Mouse (Mus musculus) gastrocnemius, postnatal 4 days (tissue): Measurements from ENCODE around the gene Enox1. TPM values are rescaled to one million over a fixed set of nuclear protein-coding genes. Genes with fewer than 3 reads are reported as not detected.

ENCODE experiments used
- DNase-seq, 2 experiments: peaks; one replicate each; pipeline ENCODE4 v3.0.0; 2021 to 2022; ENCODE audit warnings: low spot score in 2 of 2, mixed read lengths in 2 of 2
- total RNA-seq, 2 experiments: library from RNA; stranded (reverse); gene quantifications; 2 replicates each; pipeline ENCODE4 v1.2.3; 2021

Gene Enox1
- total RNA-seq, 2 experiments from 2014 or later = 14.3 to 17.3 TPM

DNA sequence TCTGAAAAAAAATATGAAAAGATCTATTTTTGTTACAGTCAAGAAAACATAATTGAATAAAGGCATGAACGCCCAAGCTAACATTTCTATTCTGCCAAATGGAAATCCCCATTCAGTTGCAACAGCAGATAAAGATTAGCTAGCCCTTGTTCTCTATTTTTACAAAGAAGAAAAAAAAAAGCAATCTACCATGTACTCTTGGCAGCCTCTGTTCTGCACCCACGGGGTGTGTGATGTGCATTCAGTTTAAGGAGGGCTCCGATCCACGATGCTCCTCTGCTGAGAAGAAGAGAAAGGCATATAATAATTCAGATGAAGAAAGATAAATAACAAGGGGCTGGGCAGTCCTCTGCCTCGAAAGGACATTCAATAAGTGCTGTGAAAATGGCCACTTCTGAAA, 403.2 kb downstream of the Enox1 start:
- DNase-seq = no peak

DNA sequence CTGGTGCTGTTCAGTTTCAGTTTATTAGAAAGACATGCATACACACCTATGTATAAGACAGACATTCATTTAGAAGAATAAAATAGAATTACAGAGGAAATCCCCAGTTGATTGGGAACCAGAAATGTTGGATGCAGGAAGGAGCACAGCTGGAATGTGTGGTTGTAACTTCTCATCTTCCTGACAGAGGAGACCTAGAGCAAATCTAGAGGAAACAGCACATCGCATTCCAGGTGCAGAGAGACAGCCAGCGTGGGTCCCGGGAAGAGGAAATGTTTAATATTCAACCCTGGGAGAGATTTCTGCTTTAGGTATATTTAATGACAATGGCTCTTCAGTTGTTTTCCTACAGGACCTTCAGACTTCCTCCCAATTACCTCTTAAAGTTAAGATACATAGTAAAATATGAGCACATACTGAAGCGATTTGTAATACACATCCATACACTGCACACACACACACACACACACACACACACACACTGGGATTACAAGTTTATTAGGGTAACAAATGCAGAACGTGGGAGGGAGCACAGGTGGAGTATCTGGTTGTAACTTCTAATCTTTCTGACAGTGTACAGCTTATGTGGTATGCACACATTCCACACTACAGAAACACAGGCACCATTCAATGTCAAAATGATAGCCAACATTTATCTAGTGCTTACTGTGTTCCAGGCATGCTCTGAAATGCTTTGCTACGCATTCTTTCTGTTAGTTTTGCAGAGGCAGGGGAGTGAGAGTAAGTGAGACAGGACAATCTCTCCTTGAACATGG, 405.4 kb downstream of the Enox1 start:
- no peak for DNase-seq

DNA sequence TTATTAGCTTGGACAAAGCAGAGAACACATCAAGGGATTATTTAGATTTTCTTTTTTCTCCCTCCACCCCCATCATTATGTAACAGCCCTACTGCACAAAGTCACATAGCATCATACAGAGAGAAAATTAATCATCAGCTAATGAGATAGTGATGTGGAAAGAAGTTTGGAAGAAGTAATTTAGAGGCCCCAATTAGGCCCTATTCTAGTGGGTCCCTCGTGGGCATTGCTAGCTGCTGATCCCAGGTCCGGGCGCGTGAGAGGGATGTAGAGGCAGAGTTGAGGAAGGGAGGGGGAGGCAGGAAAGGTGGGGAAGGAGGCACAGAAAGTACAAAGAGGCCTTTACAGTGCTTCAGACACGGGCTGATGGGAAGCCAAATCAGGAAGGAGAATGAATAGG, 407.4 kb downstream of the Enox1 start:
- DNase-seq = no peak

DNA sequence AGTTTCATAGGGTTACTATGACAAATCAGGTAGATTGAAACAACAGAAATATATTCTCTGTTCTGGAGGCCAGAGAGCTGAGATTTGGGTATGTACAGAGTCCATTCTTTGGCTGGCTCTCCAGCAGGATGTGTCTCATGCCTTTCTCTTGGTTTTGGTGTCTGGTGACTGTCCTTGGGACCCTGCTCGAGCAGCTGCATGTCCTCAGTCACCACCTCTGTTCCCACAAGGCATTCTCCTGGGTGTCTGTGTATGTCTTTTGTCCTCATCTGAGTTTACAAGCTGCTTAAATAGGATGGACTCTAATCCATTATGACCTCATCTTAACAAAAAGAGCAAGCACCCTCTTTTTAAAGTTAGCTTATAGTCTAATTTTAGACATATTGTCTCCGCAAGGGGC, 410.6 kb downstream of the Enox1 start:
- no peak for DNase-seq

DNA sequence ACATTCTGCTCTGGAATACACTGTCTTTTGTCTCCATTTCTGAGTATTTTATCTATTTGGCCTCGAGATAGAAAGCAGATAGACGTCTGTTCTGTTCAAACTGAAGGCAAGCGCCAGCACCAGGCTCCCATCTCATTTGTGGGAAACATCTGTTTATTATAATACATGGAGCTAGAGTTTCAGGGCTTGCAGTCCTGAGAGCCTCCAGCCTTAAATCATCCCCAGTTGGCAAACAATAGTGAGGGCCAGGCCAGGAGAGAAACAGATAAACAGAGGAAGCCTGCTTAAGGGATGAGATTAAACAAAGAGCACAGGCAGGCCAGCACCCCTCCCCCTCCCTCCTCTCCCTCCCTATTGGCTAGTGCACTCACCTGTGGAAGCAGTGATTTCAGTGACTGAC, 417.9 kb downstream of the Enox1 start:
- DNase-seq = peak in 1 of 2 experiments; percentile 32

DNA sequence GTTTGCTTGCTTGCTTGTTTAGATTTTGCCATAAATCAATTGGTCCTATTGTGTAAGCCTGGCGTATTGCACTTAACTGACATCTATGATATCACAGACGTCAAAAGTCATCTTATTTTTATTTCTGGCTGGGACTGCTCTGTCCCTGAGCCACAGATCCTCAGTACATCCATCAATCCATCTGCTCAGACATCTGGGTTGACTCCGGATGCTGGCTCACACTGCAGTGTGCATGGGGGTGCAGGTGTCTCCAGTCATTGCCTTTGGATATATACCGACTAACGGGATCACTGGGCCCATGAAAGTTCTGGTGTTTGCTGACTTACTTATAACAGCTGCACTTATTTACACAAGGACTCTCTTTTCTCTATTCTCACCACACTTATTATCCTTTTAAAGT, 419.8 kb downstream of the Enox1 start:
- no peak for DNase-seq

DNA sequence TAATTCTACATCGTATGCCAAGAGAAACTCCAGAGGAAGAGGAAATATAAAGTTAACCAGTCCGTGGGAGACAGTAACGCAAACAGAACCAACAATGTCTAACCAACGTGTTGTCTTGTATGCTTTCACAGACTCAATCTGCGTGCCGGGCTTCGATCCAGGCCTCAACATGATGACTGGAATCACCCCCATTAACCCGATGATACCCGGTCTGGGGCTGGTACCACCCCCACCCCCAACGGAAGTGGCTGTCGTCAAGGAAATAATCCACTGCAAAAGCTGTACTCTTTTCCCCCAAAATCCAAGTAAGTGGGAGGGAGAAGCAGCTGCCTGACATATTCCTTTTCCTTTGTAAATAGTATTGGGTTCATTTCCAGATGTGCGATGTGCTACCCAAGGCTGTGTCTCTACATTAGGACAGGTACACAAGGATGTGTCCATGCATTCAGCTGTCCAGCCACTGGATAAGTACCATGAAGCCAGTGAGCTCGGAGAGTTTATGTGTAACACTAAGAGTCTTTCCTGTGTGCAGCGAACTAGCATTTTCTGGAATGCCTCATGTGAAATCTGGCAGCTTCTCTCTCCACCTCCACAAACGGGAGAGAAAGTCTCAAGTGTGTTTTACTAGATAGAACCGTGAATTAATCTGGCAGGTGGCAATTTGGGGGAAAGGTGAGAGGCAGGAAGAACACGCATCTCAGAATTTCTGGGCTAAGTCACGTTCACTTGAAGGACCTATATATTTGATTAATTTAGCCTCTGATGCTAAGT, 421.1 kb downstream of the Enox1 start:
- DNase-seq = no peak

DNA sequence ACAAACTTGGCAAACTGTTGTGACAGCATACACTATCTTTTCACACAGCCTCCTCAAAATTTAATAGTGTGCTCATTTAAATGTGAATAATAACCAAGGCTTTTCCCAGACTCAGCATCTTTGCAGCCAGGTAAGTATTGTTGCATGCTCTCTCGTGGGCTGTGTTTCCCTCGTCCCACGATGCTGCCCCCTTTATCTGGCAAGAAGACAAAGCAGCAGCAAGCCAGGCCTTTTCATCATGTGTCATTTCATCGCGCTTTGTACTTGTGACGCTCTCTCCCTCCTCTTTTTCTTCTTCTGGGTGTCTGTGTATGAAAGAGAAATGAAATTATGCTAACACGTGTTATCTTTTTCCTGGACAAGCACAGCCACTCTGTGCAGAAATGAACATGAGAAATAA, 421.8 kb downstream of the Enox1 start:
- DNase-seq = no peak

DNA sequence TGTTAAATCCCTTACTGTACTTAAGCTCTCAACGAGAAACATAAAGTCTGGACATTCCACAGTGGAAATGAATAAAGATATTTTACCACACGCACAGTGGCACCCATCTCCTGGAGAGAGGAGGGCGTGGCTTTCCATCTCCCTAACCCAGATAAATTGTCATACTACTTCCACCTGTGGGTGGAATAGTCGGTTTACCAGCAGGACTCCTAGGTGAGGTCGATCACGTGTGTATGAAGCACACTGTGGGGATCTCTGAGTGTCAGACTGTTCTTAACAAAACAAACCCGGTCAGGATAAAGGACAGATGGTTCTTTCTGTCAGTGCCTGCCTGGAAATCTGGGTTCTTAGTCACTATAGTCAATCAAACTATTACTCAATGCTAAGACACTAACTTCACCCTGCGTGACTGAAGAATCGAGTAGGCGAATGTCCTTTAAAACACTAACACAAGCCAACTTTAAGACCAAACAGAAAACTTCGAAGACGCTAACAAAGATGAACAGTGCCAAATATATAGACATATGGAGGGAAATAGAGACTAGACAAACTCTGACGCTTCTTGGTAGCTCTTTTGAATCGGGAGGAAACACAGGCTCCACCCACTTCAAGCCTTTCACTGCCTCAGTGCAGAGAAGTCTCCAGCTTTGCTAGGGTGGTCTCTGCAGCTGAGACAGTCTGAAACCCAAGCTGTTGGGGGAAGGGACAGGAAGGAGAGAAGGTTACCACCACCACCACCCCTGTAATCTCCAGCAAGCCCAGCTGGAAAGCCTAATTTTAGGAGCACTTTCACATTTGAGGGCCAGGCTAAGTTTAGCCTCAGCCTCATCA, 423.8 kb downstream of the Enox1 start:
- no peak for DNase-seq

DNA sequence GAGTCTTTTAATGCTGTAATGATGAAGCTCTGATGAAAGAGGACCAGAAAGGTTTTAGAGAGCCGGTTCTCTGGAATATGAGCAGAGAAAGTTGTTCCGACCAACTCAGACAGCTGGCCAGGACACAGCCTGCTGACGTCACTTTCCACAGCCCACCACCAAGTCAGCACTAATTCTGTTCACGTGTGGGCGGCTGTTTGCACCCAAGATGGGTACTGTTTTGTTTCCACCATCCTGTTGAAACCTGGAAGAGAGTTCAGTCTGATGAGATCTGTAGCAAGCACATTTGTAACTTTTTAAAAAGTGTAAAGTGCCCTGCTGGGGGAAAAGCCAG, 424.3 kb downstream of the Enox1 start:
- no peak for DNase-seq

DNA sequence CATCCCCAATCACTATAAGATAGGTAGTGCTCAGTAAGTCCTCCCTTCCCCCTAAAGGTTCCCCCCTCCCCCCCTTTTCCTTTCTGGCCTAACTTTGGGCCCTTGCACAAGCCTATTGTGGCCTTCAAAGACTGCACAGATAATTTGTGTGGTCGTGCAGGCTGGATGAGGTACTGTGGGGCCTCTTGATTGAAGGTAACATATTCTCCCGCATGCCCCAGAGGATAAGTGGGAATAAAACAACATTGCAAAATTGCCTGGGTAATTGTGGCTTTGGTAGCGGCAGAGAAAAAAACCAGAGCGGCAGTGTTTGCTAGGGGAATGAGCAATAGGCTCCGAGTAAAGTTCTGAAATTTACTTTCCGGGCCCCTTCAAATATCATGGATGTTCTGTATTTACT, 425.1 kb downstream of the Enox1 start:
- no peak for DNase-seq

DNA sequence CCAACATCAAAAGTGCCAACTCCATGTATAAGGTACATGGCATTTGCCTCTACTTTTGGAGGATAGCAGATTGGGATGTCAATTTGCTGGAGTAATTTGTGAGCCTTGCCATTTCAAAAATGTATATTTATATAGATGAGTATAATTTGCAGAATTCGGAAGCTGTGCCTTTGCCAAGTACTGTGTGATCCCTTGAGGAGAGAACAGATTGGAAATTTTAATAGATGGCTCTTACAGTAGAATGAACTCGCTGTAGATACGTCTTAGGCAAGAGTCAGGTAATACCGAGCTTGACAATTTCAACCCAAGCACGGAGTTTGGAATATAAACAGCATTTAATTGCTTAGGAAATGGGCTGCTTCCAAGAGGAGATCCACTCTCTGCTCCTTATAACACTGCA, 427.9 kb downstream of the Enox1 start:
- no peak for DNase-seq

DNA sequence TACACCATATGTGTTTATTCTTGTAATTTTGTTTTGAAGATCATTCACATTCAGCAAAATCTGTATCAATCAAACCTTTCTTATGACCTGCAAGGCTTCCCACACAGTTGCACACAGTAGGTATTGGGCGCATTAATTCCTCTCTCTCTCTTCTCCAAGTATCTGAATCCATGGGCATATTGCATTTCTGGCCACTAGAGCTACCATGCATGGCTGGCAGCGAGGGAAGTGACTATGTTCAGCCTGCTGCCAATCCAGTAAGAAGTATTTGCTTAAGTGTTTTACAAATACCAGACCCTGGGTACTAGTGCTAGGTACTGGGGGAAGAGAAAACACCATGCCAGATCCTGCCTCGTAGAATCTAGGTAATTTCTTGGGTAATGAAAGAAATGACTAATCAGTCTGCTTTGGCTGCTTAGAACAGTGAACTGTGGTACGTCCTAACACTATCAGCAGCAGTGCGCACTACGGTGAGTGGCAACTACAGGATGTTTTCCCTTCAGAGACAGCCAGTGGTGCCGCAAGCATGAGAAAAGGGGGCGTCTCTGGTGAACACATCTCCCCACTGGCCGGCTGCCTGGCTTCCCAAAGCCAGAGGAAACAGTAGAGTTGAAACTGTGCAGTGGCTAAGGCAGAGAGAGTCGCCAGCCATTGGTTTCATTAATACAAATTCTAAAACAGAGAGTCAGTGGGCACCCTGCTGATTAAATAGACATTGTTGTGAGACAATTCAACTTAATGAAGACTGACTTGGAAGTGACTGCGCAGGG, 428.7 kb downstream of the Enox1 start:
- DNase-seq = no peak

DNA sequence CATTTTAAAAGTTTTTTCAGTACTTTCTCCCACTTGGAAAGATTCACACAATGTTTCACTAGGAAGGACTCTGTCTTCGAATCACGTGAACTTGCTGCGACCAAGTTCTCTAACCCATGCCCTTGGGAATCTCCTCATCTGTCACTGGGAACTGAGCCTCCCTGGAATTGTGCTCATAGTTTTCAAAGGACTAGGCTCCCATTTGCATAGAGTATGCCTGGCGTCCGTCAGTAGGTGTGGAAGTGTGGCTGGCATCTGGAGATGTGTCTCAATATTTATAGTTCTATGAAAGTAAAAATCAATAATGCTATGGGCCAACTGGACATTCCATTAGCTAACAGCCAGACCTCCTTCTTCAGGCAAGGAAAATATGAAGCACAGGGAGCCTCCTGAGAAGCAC, 429.5 kb downstream of the Enox1 start:
- no peak for DNase-seq

DNA sequence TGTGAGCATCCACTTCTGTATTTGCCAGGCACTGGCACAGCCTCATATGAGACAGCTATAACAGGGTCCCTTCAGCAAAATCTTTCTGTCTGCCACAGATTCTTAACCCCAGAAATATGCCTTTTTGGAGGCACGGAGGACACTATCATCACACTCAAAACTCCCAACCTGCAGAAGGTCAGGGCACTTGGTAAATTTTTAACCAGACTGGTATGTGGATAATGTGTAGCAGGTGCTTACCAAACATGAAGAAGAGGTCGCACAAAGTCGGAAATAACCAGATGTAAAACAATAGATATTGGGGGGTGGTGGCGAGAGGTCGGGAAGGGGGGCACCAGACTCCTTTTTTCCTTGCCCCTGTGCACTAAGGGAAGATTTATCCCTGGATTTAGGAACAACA, 430.6 kb downstream of the Enox1 start:
- DNase-seq = no peak

DNA sequence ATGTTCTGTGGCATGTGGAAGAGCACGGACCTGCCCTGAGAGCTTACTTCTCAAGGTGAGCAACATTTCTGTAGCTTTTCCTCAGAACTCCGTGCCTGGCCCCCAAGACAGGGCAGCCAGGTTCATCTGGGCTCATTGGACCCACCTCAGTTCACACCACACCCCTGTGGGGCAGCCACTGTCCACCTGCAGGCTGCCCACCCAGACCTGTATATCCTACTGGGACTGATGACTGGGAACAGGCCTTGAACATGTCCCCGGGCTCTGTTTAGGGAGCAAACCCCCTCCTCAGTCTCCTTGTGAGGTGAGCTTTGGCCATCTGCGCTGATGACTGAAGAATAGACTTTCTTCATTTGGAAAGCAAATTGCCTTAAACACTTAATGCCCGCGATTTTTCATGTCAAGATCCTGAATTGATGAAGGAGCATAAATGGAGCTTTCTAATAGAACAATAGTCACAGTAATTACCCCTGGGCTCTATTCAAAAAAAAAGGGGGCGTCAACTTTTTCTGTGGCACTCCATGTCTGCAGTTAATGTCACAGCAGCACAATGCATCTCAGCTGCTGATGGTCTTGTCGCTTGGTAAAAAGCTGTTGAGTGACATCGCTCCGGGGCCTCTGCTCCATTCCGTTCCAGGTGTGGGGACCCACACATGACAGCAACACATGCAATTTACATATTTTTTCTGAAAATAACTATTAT, 436.7 kb downstream of the Enox1 start:
- DNase-seq = no peak

DNA sequence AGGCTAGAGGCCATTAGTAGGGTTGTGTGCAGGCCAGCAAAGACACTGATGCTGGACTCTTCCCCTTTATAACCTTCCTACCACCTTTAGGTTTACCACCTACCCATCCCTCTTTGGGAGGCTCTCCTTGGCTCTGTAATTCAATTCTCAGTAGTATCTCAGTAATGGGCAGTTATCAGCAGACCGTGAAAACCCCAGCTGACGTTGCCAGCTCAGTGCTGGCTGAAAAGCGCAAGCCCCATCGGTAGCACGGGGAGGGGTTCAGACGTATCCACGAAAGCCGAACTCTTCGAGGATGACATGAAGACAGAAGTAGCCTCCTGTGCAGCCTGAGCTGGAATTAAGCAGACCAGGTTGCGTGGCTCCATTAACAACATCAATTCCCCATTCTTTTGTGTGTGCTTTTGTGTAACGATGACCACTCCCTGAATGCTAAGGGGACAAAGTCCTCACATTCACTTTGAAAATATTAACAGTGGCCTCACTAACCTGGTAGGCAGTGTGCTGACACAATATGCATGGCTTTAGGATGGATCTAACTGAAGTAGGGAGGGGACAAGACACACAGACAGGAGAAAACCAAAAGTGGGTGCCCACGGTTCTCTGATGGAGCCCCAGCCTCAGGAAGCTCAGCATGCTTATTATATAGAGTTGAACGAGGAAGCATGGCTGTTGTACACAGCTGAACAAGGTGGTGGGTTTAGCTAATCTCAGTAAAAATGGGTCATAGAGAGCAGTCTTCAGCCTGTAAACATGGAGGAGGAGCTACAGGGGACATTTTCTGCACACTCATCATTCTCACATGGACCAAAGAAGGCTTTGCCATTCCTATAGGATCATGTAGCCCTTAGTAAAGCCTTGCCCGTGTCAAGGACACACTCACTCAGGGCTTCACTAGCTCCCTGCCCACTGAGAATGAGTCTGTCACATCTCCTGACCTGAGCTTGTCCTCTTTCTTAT, 439.9 kb downstream of the Enox1 start:
- DNase-seq = no peak

DNA sequence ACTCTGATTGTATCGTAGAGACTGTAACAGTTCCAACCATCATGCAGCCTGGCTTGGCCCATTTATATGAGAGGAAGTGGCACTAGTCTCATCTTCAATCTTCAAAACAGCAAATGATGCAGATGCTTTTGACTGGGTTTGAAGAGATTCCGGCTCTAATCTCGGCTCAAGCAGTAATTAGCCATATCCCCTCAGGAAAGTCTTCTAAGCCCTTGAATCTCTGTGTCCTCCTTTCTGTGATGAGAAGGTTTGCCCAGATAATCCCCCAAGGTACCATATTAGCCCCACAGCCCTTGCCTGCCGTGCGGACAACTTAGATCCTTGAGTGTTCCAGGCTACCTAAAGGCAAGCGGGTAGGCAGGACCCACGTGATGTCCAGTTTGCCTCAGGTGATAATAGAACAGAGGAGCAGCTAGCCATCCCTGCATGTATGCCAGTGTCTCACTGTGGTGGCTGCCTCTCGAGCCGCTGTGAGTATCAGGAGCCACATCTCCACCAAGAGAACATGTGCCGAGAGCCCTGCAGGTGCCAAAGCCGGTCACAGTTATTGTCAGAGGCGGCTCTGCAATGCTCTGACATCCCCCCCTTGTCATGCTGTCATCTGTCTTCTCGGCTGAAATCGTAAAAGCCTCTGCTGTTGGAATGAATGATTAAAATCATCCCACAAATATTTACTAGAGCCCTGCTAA, 442.6 kb downstream of the Enox1 start:
- DNase-seq = no peak

DNA sequence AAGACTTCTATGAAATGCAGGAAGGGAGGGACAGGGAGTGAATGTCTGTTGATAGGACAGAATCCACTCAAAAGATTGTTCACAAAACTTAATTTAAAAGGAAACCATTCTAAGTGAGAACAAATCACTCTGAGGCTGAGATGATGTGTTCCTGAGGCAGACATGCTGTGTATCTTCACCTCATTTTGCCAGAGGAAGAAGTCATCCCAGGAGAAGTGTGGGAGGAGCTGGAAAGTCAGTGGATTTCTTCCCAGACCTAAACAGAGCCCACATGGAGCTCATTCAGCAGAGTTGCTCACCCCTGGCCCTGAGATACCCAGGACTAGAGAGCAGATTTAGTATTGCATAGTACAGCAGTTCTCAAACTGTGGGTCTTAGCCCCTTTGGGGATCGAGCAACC, 444.2 kb downstream of the Enox1 start:
- DNase-seq = no peak
